Mouse (Mus musculus) activated CD4-positive, CD25-positive, alpha-beta regulatory T cell, adult 4 months (primary cell): Measurements from ENCODE around the gene Nup62. TPM values are rescaled to one million over a fixed set of nuclear protein-coding genes. Genes with fewer than 3 reads are reported as not detected.

Source experiments
- ATAC-seq: one replicate; pipeline ENCODE4 v1.8.0; 2017
- polyA plus RNA-seq, 2 experiments: library from polyadenylated mRNA; unstranded; fragments of 100-300 nt; shearing (Covaris generic); gene quantifications; one replicate each; pipeline ENCODE4 v1.2.1; 2017

Gene Nup62
- polyA plus RNA-seq, 2 experiments from 2014 or later = 32.1 to 47.7 TPM

- peak; percentile 42 for ATAC-seq
Measured at GRCm38 (mm10) chr7:44849416-44850111, 33.7 kb downstream of the Nup62 start.

- ATAC-seq = no peak
Measured at GRCm38 (mm10) chr7:44850146-44850545, 34.3 kb downstream of the Nup62 start.

GRCm38 (mm10) chr7:44850789-44851624 lies 35.1 kb downstream of the Nup62 start:
- no peak for ATAC-seq

- no peak for ATAC-seq
Measured at GRCm38 (mm10) chr7:44851625-44852234, 35.8 kb downstream of the Nup62 start.

GRCm38 (mm10) chr7:44852259-44853027 lies 36.6 kb downstream of the Nup62 start:
- no peak for ATAC-seq

GRCm38 (mm10) chr7:44853065-44853464 lies 37.2 kb downstream of the Nup62 start:
- ATAC-seq = no peak

GRCm38 (mm10) chr7:44853596-44854355 lies 37.9 kb downstream of the Nup62 start:
- peak; percentile 5 for ATAC-seq

GRCm38 (mm10) chr7:44854356-44855031 lies 38.6 kb downstream of the Nup62 start:
- peak; percentile 57 for ATAC-seq

- ATAC-seq = no peak
Measured at GRCm38 (mm10) chr7:44855036-44855435, 39.1 kb downstream of the Nup62 start.

GRCm38 (mm10) chr7:44856265-44856916 lies 40.5 kb downstream of the Nup62 start:
- no peak for ATAC-seq

- ATAC-seq = peak; percentile 47
Measured at GRCm38 (mm10) chr7:44857042-44857552, 41.2 kb downstream of the Nup62 start, which contains the start of gene Pnkp. Gene Pnkp, plus strand, starts transcription at chr7:44857139.

GRCm38 (mm10) chr7:44857905-44858304 lies 42.0 kb downstream of the Nup62 start:
- no peak for ATAC-seq

- ATAC-seq = no peak
Measured at GRCm38 (mm10) chr7:44859896-44860295, 44.0 kb downstream of the Nup62 start.

- ATAC-seq = no peak
Measured at GRCm38 (mm10) chr7:44860576-44861428, 44.9 kb downstream of the Nup62 start.

- ATAC-seq = no peak
Measured at GRCm38 (mm10) chr7:44861429-44861816, 45.5 kb downstream of the Nup62 start.

- ATAC-seq = no peak
Measured at GRCm38 (mm10) chr7:44862434-44862833, 46.5 kb downstream of the Nup62 start.

GRCm38 (mm10) chr7:44863210-44863609 lies 47.3 kb downstream of the Nup62 start:
- ATAC-seq = no peak

- no peak for ATAC-seq
Measured at GRCm38 (mm10) chr7:44863982-44864494, 48.1 kb downstream of the Nup62 start.
